ENCODE assay signal across 28 mouse cellular contexts in genomic region chr17:22784481-22784880, GRCm38 (mm10).
DNase-seq lines count a peak whose midpoint lies in the region; ATAC-seq and TF ChIP-seq lines count a peak whose summit lies in the region.
"Had no signal": no experiment of that assay in that cellular context is flagged by ENCODE, and none has a peak within 500 bp of the region (broad histone marks: within the 10 kb centered on the region; RNA-seq: fewer than 3 reads in every experiment).

No protein-coding gene starts in this region.

- CTCF ChIA-PET in Patski (lab: Charles Lee): no interaction called here

- no peaks in the 10 kb centered on the region for H3K27me3 ChIP-seq in lung, embryonic 14.5 days (ENCODE audit: insufficient read depth, low read length)
- H3K27me3 ChIP-seq in Patski: no peaks in the 10 kb centered on the region
- H3K27me3 ChIP-seq in liver, embryonic 12.5 days (replicated peaks): no peaks in the 10 kb centered on the region
- H3K27me3 ChIP-seq: embryonic facial prominence, embryonic 12.5 days; embryonic facial prominence, embryonic 15.5 days; heart, embryonic 12.5 days; heart, embryonic 15.5 days had no signal

- H3K27ac ChIP-seq in lung, embryonic 14.5 days (ENCODE audit: low read depth): no peak overlapping the region
- H3K27ac ChIP-seq in liver, embryonic 12.5 days: no peak overlapping the region
- H3K27ac ChIP-seq: embryonic facial prominence, embryonic 12.5 days; embryonic facial prominence, embryonic 15.5 days; gastrocnemius, adult 2 months; heart, embryonic 15.5 days; hindbrain, embryonic 14.5 days; hindbrain, postnatal 0 days had no signal

- H3K4me2 ChIP-seq in lung, embryonic 14.5 days: no peak overlapping the region
- no peak overlapping the region for H3K4me2 ChIP-seq in liver, embryonic 12.5 days
- H3K4me2 ChIP-seq: embryonic facial prominence, embryonic 12.5 days; embryonic facial prominence, embryonic 15.5 days; heart, embryonic 12.5 days; heart, embryonic 15.5 days; hindbrain, embryonic 14.5 days had no signal

- H3K4me3 ChIP-seq in lung, embryonic 14.5 days (ENCODE audit: low read depth, low read length): no peak overlapping the region
- H3K4me3 ChIP-seq in liver, embryonic 12.5 days: no peak overlapping the region
- H3K4me3 ChIP-seq: embryonic facial prominence, embryonic 12.5 days; embryonic facial prominence, embryonic 15.5 days; gastrocnemius, adult 2 months; heart, embryonic 12.5 days; heart, embryonic 15.5 days had no signal

- no peak for TF ChIP-seq CTCF in lung, embryonic 14.5 days (IDR thresholded peaks at IDR 0.05; ENCODE audit: low read depth)
- TF ChIP-seq CTCF in Patski (IDR thresholded peaks at IDR 0.05): no peak

- peaks cover 22% of the 10 kb centered on the region; the same call in 1 of the 2 replicates for H3K9me3 ChIP-seq in lung, embryonic 14.5 days (ENCODE audit: low read depth, low read length)
- no peaks in the 10 kb centered on the region for H3K9me3 ChIP-seq in liver, embryonic 12.5 days (replicated peaks)

- DNase-seq in lung, embryonic 14.5 days: peak; percentile 6
- DNase-seq in lung, postnatal 10 days: no peak
- DNase-seq in MN1 (ENCODE audit: low spot score) (peak; percentile 17), Patski (ENCODE audit: low read depth, low spot score) (peak; percentile 27)
- no peak for DNase-seq in heart, adult 8-10 months (ENCODE audit: low spot score)
- no peak for DNase-seq in spleen, adult 12 weeks (ENCODE audit: low spot score)
- no peak for DNase-seq in adrenal gland, postnatal 4 days (ENCODE audit: low spot score in 2 of 2)
- DNase-seq: adrenal gland, adult 8-10 months; adrenal gland, postnatal 25 days; cerebellum, adult 2 months; cerebellum, adult 9-11 months; cerebellum, postnatal 25 days; forebrain, postnatal 0 days; gastrocnemius, adult 2 months; gastrocnemius, postnatal 14 days; heart, adult 11 months; heart, postnatal 10 days; heart, postnatal 36 days had no signal

- ATAC-seq in lung, embryonic 14.5 days (ENCODE audit: insufficient read depth): no peak
- ATAC-seq in Patski: no peak
- no peak for ATAC-seq in liver, embryonic 12.5 days
- ATAC-seq: forebrain, embryonic 14.5 days; forebrain, postnatal 0 days; hindbrain, postnatal 0 days; inflammation-experienced regulatory T-cells, adult 6 months; intestine, embryonic 16.5 days had no signal

- H3K4me1 ChIP-seq in lung, embryonic 14.5 days (ENCODE audit: insufficient read depth): no peaks in the 10 kb centered on the region
- no peaks in the 10 kb centered on the region for H3K4me1 ChIP-seq in liver, embryonic 12.5 days
- H3K4me1 ChIP-seq: embryonic facial prominence, embryonic 12.5 days; embryonic facial prominence, embryonic 15.5 days; heart, embryonic 12.5 days; heart, embryonic 15.5 days had no signal

- POLR2A ChIA-PET in Patski (lab: Charles Lee): no interaction called here

- WGBS in lung, embryonic 14.5 days: 95% methylated on average over 2 of the region's 2 CpGs
- 81% methylated on average over 2 of the region's 2 CpGs for WGBS in liver, embryonic 12.5 days (ENCODE audit: insufficient replicate concordance)

- H3K36me3 ChIP-seq in lung, embryonic 14.5 days (ENCODE audit: insufficient read depth): 0 out of 2 replicates have a peak, but pooled peaks cover 3% of the 10 kb centered on the region
- no peaks in the 10 kb centered on the region for H3K36me3 ChIP-seq in liver, embryonic 12.5 days

- in situ Hi-C loops in Patski (cut with MboI; ENCODE audit: low pct_unique_long_range_greater_than_20kb): no loop called here

- H3K9ac ChIP-seq in lung, embryonic 14.5 days: no peak overlapping the region
- no peak overlapping the region for H3K9ac ChIP-seq in liver, embryonic 12.5 days
- H3K9ac ChIP-seq: embryonic facial prominence, embryonic 12.5 days; embryonic facial prominence, embryonic 15.5 days; forebrain, postnatal 0 days; heart, embryonic 12.5 days; heart, embryonic 15.5 days; hindbrain, embryonic 14.5 days had no signal

Comparison
In these comparisons a context has a peak if more than half of its experiments do, and no peak if none do; other contexts are left out.
1. DNase-seq: peak in lung, embryonic 14.5 days (single experiment), MN1 (single experiment) and Patski (single experiment); none in lung, postnatal 10 days (single experiment), heart, adult 8-10 months (single experiment), spleen, adult 12 weeks (single experiment) and adrenal gland, postnatal 4 days (0 of 2).